Mouse (Mus musculus) embryonic facial prominence, embryonic 13.5 days (tissue): ENCODE measurements at regions not wholly inside any gene's neighbourhood (a gene's known extent, or its start where the extent isn't known, plus 50 kb on each side); places are given as distances from the start of the nearest gene placed in this dataset.
A peak's percentile ranks its signal among the peaks of the same experiment; 100 is the strongest.

ENCODE experiments used
- ATAC-seq: fragments of 200-750 bp; cut with Nextera tagmentation; 2 replicates; pipeline ENCODE4 v1.8.0; 2017; ENCODE audit warnings: low read depth; ENCODE audit not compliant: insufficient number of reproducible peaks, insufficient read depth, low FRiP score, low TSS enrichment
- H3K27ac ChIP-seq: fragments of 300-500 bp; sonication (generic); 2 replicates; pipeline ENCODE4 v1.5.1; 2015; ENCODE audit warnings: moderate library complexity, mild to moderate bottlenecking, inconsistent platforms
- H3K27me3 ChIP-seq: fragments of 300-500 bp; sonication (generic); 2 replicates; pipeline ENCODE4 v1.6.1; 2015; ENCODE audit warnings: mild to moderate bottlenecking, inconsistent platforms
- H3K36me3 ChIP-seq: fragments of 300-500 bp; sonication (generic); 2 replicates; pipeline ENCODE4 v1.6.1; 2015; ENCODE audit warnings: mild to moderate bottlenecking, inconsistent platforms
- H3K4me1 ChIP-seq: fragments of 300-500 bp; sonication (generic); 2 replicates; pipeline ENCODE4 v1.6.1; 2015; ENCODE audit warnings: inconsistent platforms
- H3K4me2 ChIP-seq: fragments of 300-500 bp; sonication (generic); 2 replicates; pipeline ENCODE4 v1.6.1; 2015; ENCODE audit warnings: moderate library complexity, mild to moderate bottlenecking, inconsistent platforms
- H3K4me3 ChIP-seq: fragments of 300-500 bp; sonication (generic); 2 replicates; pipeline ENCODE4 v1.5.1; 2015; ENCODE audit warnings: mild to moderate bottlenecking, inconsistent platforms
- H3K9ac ChIP-seq: fragments of 300-500 bp; sonication (generic); 2 replicates; pipeline ENCODE4 v1.6.1; 2015; ENCODE audit warnings: mild to moderate bottlenecking, inconsistent platforms
- H3K9me3 ChIP-seq: fragments of 300-500 bp; sonication (generic); 2 replicates; pipeline ENCODE4 v1.6.1; 2016; ENCODE audit warnings: inconsistent platforms
- WGBS: fragments of 180-500 bp; shearing (Covaris S2); methylation state at CpG from one replicate; pipeline ENCODE4 v1.1.7; 2015; ENCODE audit warnings: mixed read lengths; 5-methylcytosine and 5-hydroxymethylcytosine counted together

- Histone ChIP-seq H3K27ac (no peak overlapping the region), H3K9ac (no peak overlapping the region), H3K36me3 (no peaks in the 10 kb centered on the region), H3K27me3 (no peaks in the 10 kb centered on the region), H3K9me3 (peaks cover 4% of the 10 kb centered on the region; the same call in 1 of the 2 replicates), H3K4me3 (no peak overlapping the region), H3K4me1 (no peaks in the 10 kb centered on the region), H3K4me2 (no peak overlapping the region)
- WGBS = 78% methylated on average over 4 of the region's 4 CpGs
- no peak for ATAC-seq
These were observed 256.3 kb upstream of the Sdr16c6 start for GRCm38 (mm10) chr4:4333472-4334123.

DNA sequence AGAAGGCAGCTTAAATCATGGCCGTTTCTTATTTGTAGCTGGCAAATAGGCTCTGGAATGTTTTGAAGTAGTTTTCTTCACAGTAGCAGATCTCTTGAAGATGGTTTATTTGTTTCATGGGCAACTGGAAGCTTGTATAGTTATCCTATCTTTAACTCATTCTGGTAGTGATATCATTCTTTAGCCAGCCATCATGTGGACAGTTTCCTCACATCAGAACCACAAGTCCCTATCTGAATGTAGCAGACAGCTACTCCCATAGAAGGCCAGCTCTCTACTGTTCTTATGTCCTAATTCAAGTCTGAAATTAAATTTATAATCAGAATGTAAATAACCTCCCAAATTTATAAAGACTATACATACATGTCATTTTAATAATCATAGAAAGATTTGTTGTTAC is 253.8 kb upstream of the Sdr16c6 start:
- Histone ChIP-seq H3K27ac (no peak overlapping the region), H3K27me3 (no peaks in the 10 kb centered on the region), H3K4me3 (no peak overlapping the region), H3K9ac (no peak overlapping the region), H3K9me3 (peaks cover 4% of the 10 kb centered on the region; the same call in 1 of the 2 replicates), H3K4me2 (no peak overlapping the region), H3K4me1 (no peaks in the 10 kb centered on the region), H3K36me3 (no peaks in the 10 kb centered on the region)
- ATAC-seq = no peak
- 87% methylated on average over 1 of the region's 1 CpGs for WGBS

DNA sequence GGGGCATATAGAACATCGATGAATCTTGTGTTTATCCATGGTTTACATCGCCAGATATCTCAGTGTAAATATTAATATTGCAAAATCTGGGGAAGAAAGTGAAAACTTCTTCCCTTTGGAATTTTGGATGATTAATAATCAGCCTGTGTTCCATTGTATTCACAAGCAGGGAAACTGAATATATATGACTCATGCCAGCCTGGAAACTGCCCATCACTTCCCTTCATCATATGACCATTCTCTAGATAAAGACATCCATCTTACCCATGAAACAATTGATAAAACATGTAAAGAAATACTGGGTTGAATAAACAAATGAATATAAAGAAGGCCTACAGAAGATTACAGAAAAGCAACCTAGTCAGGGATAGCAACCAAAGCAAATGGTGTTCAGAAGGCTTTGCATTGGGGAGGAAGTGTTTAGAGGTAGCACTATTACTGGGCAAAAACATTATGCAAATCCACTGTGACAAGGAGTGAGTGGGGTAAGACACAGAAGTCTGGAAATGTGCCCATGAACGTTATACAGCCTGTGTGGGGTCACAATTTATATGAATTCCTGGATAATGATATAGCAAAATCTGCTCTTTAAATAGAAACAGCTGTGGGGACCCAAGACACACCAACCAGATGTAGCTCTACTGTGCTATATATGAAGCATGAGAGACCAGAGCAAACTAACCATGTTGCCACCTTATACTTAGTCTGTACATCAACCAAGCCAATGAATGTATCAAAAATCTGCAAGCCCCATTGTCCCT is 238.5 kb upstream of the Sdr16c6 start:
- Histone ChIP-seq H3K27me3 (no peaks in the 10 kb centered on the region), H3K9me3 (no peaks in the 10 kb centered on the region), H3K4me3 (no peak overlapping the region), H3K27ac (no peak overlapping the region), H3K36me3 (no peaks in the 10 kb centered on the region), H3K4me2 (no peak overlapping the region), H3K4me1 (no peaks in the 10 kb centered on the region), H3K9ac (no peak overlapping the region)
- 65% methylated on average over 3 of the region's 3 CpGs for WGBS
- ATAC-seq = peak; percentile 37; the same call in 1 of the 2 replicates

- H3K4me2 ChIP-seq = no peak overlapping the region
- H3K9me3 ChIP-seq = no peaks in the 10 kb centered on the region
- no peak for ATAC-seq
- no peaks in the 10 kb centered on the region for H3K36me3 ChIP-seq
- H3K27me3 ChIP-seq = no peaks in the 10 kb centered on the region
- H3K9ac ChIP-seq = no peak overlapping the region
- H3K4me1 ChIP-seq = no peaks in the 10 kb centered on the region
- no peak overlapping the region for H3K4me3 ChIP-seq
- H3K27ac ChIP-seq = no peak overlapping the region
These were observed 234.2 kb upstream of the Sdr16c6 start for GRCm38 (mm10) chr4:4311496-4311895.

- H3K36me3 ChIP-seq = no peaks in the 10 kb centered on the region
- H3K9me3 ChIP-seq = no peaks in the 10 kb centered on the region
- H3K4me3 ChIP-seq = no peak overlapping the region
- ATAC-seq = no peak
- no peaks in the 10 kb centered on the region for H3K27me3 ChIP-seq
- 72% methylated on average over 3 of the region's 3 CpGs for WGBS
- H3K27ac ChIP-seq = no peak overlapping the region
- H3K9ac ChIP-seq = no peak overlapping the region
- no peak overlapping the region for H3K4me2 ChIP-seq
- no peaks in the 10 kb centered on the region for H3K4me1 ChIP-seq
These were observed 229.6 kb upstream of the Sdr16c6 start for GRCm38 (mm10) chr4:4306922-4307321.

GRCm38 (mm10) chr4:4305740-4306249 is 228.5 kb upstream of the Sdr16c6 start:
- Histone ChIP-seq H3K9me3 (no peaks in the 10 kb centered on the region), H3K4me3 (no peak overlapping the region), H3K4me2 (no peak overlapping the region), H3K27ac (no peak overlapping the region), H3K27me3 (no peaks in the 10 kb centered on the region), H3K4me1 (no peaks in the 10 kb centered on the region), H3K36me3 (no peaks in the 10 kb centered on the region), H3K9ac (no peak overlapping the region)
- no peak for ATAC-seq

DNA sequence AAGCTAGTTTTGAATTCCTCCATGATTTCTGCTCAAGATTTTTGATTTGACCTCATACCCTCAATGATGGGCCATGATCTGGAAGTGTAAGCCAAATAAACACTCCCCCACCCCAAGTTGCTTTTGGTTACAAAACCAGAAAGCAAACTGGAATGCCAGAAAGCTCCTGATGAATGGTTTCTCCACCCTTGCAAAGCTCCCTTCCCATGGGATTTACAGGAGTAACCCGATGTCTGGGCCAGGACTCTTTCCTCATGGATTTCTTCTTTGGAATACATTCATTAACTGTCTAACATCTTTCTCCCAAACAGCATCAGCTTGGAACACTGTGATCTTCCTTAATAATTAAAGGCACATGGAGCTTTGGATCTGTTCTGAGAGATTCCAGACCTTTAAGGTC is 227.3 kb upstream of the Sdr16c6 start:
- no peak for ATAC-seq
- no peaks in the 10 kb centered on the region for H3K27me3 ChIP-seq
- no peak overlapping the region for H3K9ac ChIP-seq
- 50% methylated on average over 1 of the region's 1 CpGs for WGBS
- H3K4me1 ChIP-seq = peaks cover 7% of the 10 kb centered on the region; the same call in 1 of the 2 replicates
- no peaks in the 10 kb centered on the region for H3K9me3 ChIP-seq
- H3K4me3 ChIP-seq = no peak overlapping the region
- H3K36me3 ChIP-seq = no peaks in the 10 kb centered on the region
- no peak overlapping the region for H3K27ac ChIP-seq
- no peak overlapping the region for H3K4me2 ChIP-seq

DNA sequence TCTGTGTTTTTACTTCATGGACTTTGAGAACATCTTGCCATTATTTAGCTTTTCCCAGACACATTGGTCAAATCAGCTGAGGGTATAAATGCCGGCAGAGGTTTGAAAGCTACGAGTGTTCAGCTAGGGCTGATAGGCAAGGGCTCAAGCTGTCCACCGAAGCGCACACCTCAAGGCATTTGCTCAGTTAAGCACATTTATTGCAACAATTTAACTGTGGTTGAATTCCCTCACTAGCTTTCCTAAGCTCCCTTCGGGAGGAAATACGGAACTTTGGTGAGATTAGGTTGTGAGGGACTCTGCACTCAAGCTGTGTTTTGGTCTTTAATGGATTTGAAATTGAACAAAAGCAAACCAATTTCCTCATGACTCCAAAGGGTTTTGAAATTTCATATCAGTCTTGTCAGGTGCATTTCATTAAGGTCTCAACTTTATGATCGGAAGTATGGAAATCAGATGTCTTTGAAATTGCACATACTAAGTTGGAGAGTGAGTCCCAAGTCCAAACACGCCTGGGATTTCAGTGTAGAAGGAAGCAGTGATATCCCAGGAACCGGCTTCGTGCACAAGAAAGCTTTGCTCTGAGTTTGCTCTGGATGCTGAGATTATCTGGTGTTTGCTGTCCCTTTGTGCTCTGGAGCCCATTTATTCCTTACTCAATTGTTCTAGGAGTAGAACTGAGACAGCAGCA is 223.0 kb upstream of the Sdr16c6 start:
- Histone ChIP-seq H3K4me2 (0 out of 2 replicates have a peak overlapping the region, but pooled peaks have one; percentile 7), H3K9ac (no peak overlapping the region), H3K4me1 (peaks cover 8% of the 10 kb centered on the region; the same call in 1 of the 2 replicates), H3K4me3 (no peak overlapping the region), H3K36me3 (no peaks in the 10 kb centered on the region), H3K9me3 (no peaks in the 10 kb centered on the region), H3K27me3 (no peaks in the 10 kb centered on the region), H3K27ac (no peak overlapping the region)
- ATAC-seq = no peak
- 51% methylated on average over 10 of the region's 10 CpGs for WGBS

DNA sequence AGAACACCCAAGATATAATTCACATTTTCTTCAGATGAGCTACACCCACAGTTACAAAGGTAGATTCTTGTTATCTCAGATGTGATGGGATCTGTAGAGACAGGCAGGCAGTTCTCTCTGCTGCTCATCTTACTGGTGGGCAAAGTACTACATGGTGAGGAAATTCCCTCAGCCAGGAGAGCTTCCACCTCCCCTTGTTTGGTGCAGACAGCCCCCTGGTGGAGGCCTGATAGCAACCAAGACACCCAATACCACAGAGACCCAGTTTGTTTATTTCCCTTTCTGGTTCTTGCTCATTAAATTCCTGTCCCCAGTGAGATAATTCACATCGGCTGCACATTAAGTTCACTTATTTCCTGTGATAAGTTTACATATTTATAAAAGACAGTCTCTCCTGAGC is 222.3 kb upstream of the Sdr16c6 start:
- no peaks in the 10 kb centered on the region for H3K36me3 ChIP-seq
- WGBS = 35% methylated on average over 1 of the region's 1 CpGs
- no peak overlapping the region for H3K9ac ChIP-seq
- H3K27me3 ChIP-seq = no peaks in the 10 kb centered on the region
- ATAC-seq = no peak
- H3K4me1 ChIP-seq = peaks cover 8% of the 10 kb centered on the region; the same call in 1 of the 2 replicates
- H3K27ac ChIP-seq = no peak overlapping the region
- H3K4me2 ChIP-seq = no peak overlapping the region
- H3K4me3 ChIP-seq = no peak overlapping the region
- no peaks in the 10 kb centered on the region for H3K9me3 ChIP-seq

DNA sequence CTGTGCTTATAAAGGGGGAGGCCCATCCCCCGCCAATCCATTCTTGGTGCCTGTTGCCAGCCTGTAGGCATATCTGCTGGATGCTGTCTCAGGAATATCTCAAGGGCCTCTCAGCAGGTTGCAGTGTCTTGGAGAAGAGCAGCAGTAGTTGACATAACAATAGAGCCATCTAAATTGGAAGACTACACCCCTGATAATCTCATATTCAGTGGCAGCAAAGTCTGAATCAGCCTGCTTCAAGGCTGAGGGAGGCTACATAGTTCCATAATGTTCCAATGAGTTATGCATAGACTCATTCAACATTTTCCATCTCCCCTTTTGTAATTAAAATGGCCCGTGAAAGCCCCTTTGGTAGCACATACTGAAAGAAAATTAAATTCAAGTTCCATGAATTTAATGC is 172.3 kb upstream of the Sdr16c6 start:
- H3K9ac ChIP-seq = no peak overlapping the region
- no peak overlapping the region for H3K4me2 ChIP-seq
- no peaks in the 10 kb centered on the region for H3K27me3 ChIP-seq
- ATAC-seq = no peak
- no peak overlapping the region for H3K27ac ChIP-seq
- H3K4me1 ChIP-seq = peaks cover 4% of the 10 kb centered on the region
- no peak overlapping the region for H3K4me3 ChIP-seq
- H3K36me3 ChIP-seq = no peaks in the 10 kb centered on the region
- 58% methylated on average over 2 of the region's 2 CpGs for WGBS
- H3K9me3 ChIP-seq = 0 out of 2 replicates have a peak, but pooled peaks cover 4% of the 10 kb centered on the region

- Histone ChIP-seq H3K4me1 (peaks cover 4% of the 10 kb centered on the region), H3K36me3 (no peaks in the 10 kb centered on the region), H3K4me2 (no peak overlapping the region), H3K27ac (no peak overlapping the region), H3K9me3 (0 out of 2 replicates have a peak, but pooled peaks cover 4% of the 10 kb centered on the region), H3K4me3 (no peak overlapping the region), H3K27me3 (no peaks in the 10 kb centered on the region), H3K9ac (no peak overlapping the region)
- WGBS = 34% methylated on average over 4 of the region's 4 CpGs
- ATAC-seq = no peak
These were observed 170.3 kb upstream of the Sdr16c6 start for GRCm38 (mm10) chr4:4247669-4248068.
